Mouse (Mus musculus) bone marrow, adult 2 months (tissue): Measurements from ENCODE around the gene Gna13.

Experiments
- CTCF ChIP-seq: fragments of 200-500 bp; IDR thresholded peaks from 2 replicates; pipeline ENCODE4 v1.5.1; 2011; ENCODE audit warnings: low read length, control low read depth; ENCODE audit not compliant: control insufficient read depth, insufficient read depth
- POLR2A ChIP-seq: fragments of 200-500 bp; IDR thresholded peaks from 2 replicates; pipeline ENCODE4 v1.6.1; 2011; ENCODE audit warnings: low read depth, mild to moderate bottlenecking, control low read depth, low read length, borderline replicate concordance; ENCODE audit not compliant: control insufficient read depth

DNA sequence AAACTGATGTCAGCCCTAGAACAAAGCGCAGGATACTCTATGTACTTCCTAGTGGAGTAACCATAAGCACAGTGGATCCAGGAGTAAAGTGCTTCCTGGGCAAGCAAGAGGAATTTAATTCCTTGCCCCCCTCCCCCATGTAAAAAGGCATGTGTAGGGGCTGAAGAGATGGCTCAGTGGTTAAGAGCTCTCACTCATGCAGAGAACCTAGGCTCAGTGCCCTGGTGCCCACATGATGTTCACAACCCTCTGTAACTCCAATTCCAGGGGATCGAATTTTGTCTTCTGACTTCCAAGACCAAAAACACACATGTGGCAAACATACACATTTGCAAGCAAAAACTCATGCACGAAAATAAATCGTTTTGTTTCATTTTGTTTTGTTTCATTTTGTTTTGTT lies 43.2 kb upstream of the Gna13 start:
- TF ChIP-seq POLR2A (no peak), CTCF (no peak)
